Mouse (Mus musculus): ENCODE measurements around the gene Abcd1. TPM values are rescaled to one million over a fixed set of nuclear protein-coding genes. Genes with fewer than 3 reads are reported as not detected.
A peak's percentile ranks its signal among the peaks of the same experiment; 100 is the strongest.

The Abcd1 gene
- polyA plus RNA-seq, 1 experiment = 35.2 TPM

DNA sequence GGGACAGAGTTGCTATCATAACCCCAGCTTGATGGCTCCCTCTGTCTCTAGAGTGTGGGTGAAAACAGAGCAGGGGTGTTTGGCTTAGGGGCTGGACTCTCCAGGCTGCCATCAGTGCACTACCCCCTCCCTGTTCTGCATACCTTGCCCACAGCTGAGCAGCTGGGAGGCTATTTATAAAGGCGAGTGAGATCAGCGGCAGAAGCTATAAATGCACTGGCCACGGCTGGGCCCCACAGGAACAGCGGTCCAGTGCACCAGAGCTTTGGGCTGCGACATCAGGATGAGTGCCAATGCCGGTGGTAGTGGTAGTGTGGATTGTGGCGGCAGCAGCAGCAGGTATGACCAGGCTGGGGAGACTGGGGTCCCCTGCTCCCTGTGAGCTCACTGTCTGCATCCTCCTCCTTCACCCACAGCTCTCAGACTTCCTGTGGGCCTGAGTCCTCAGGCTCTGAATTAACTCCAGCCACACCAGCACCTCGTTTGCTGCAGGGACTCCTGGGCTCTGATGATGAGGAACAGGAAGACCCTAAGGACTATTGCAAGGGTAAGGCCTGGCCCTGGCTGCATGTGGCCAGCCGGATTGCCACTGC, 57.9 kb downstream of the Abcd1 start, which contains the start of gene Srpk3:
Gene Srpk3 (plus strand): TSS at position 238 of the 593 bp plus-strand sequence.
- TF ChIP-seq GATA1 (IDR thresholded peaks at IDR 0.05; ENCODE audit: borderline replicate concordance, low read length) (no peak), FLI1 (IDR thresholded peaks at IDR 0.05; ENCODE audit: low read length) (no peak)
- H3K4me1 ChIP-seq = peaks cover 19% of the 10 kb centered on the region
- H3K9me3 ChIP-seq = no peaks in the 10 kb centered on the region
- peaks cover 73% of the 10 kb centered on the region for H3K36me3 ChIP-seq (replicated peaks; ENCODE audit: low read length)
- peaks cover 33% of the 10 kb centered on the region for H3K27me3 ChIP-seq (replicated peaks)
- no peak within 1 kb of the TSS for H3K4me3 ChIP-seq (replicated peaks)

GRCm38 (mm10) chrX:73774802-73775483, 58.5 kb downstream of the Abcd1 start:
- peaks cover 31% of the 10 kb centered on the region for H3K27me3 ChIP-seq (replicated peaks)
- H3K36me3 ChIP-seq (replicated peaks; ENCODE audit: low read length) = peaks cover 74% of the 10 kb centered on the region
- H3K4me1 ChIP-seq = peaks cover 13% of the 10 kb centered on the region
- TF ChIP-seq FLI1 (IDR thresholded peaks at IDR 0.05; ENCODE audit: low read length) = no peak
- TF ChIP-seq GATA1 (IDR thresholded peaks at IDR 0.05; ENCODE audit: borderline replicate concordance, low read length) = no peak
- H3K9me3 ChIP-seq = no peaks in the 10 kb centered on the region
- no peak overlapping the region for H3K4me3 ChIP-seq (replicated peaks)

- no peak overlapping the region for H3K4me3 ChIP-seq (replicated peaks)
- TF ChIP-seq FLI1 (IDR thresholded peaks at IDR 0.05; ENCODE audit: low read length) (no peak), GATA1 (IDR thresholded peaks at IDR 0.05; ENCODE audit: borderline replicate concordance, low read length) (no peak)
- peaks cover 70% of the 10 kb centered on the region for H3K36me3 ChIP-seq (replicated peaks; ENCODE audit: low read length)
- peaks cover 20% of the 10 kb centered on the region for H3K4me1 ChIP-seq
- peaks cover 29% of the 10 kb centered on the region for H3K27me3 ChIP-seq (replicated peaks)
- peaks cover 8% of the 10 kb centered on the region; the same call in 1 of the 2 replicates for H3K9me3 ChIP-seq
These were observed 65.8 kb downstream of the Abcd1 start for GRCm38 (mm10) chrX:73782227-73782626.

DNA sequence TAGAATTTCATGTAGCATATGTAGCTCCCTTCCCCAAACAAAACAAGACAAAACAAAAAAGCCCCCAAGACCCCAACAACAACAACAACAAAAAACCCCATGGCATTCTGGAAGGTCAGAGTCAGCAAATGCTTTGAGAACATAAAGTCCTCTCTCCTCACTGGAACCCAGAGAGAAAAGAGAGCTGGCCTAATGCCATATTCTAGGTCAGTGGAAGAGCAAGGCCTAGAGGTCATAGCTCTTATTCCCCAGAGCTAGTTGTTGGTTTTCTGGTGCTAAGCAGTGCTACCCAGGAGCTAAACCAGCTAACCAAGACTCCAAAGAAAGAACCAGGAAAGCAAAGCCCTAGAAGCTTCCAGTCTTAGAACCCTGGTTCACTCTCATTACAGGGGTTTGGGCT, 69.3 kb downstream of the Abcd1 start:
- Histone ChIP-seq H3K4me1 (peaks cover 42% of the 10 kb centered on the region), H3K27me3 (replicated peaks) (peaks cover 33% of the 10 kb centered on the region), H3K9me3 (peaks cover 10% of the 10 kb centered on the region; the same call in 1 of the 2 replicates), H3K36me3 (replicated peaks; ENCODE audit: low read length) (peaks cover 58% of the 10 kb centered on the region), H3K4me3 (replicated peaks) (peak overlapping the region; percentile 93)
- TF ChIP-seq FLI1 (IDR thresholded peaks at IDR 0.05; ENCODE audit: low read length) (no peak), GATA1 (IDR thresholded peaks at IDR 0.05; ENCODE audit: borderline replicate concordance, low read length) (no peak)

DNA sequence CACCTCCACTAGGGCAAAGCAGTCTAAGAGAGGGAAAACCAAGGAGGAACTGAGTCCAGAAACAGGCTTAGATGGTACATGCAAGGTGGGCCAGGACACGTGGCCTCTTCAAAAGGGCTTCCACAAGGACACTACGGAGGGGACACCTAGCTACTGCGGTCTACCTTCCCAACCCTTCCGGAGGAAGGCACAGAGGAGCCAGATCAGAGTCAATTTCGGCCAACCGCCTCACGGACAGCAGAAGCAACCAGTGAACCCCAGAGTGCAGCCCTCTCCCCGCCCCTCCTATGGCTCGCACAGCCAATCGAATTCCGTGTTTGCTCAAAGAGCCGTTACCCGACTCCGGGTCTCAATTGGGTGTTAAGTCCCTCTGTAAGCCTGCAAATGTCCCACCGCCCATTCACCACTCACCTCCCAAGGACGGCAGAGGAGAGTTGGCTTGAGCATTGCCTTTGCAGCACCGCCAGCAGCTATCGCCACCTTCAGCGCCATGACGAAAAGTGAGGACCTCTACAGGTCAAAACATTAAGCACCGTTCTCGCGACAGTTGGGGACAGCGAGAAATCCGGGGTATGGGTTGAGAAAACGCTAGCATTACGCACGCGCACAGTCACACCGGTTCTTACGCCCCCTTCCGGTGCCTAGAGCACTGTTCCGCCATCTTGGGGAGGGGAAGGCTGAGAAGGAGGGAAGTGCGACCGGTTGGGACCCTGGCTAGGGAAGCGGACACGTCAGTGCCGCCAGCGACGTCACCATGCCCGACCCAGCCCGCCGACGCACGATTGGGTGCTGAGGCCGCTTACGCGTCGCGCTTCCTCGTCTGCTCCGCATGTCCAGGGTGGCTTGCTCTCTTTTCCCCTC, 70.2 kb downstream of the Abcd1 start, which contains the start of the genes Idh3g and Ssr4:
Gene Idh3g (minus strand): TSS at position 534 of the 861 bp plus-strand sequence.
Gene Ssr4 (plus strand): TSS at position 665 of the 861 bp plus-strand sequence.
- Histone ChIP-seq H3K4me1 (peaks cover 42% of the 10 kb centered on the region), H3K27me3 (replicated peaks) (peaks cover 30% of the 10 kb centered on the region), H3K36me3 (replicated peaks; ENCODE audit: low read length) (peaks cover 58% of the 10 kb centered on the region), H3K9me3 (peaks cover 10% of the 10 kb centered on the region; the same call in 1 of the 2 replicates), H3K4me3 (replicated peaks) (peak within 1 kb of the TSS; percentile 93)
- TF ChIP-seq FLI1 (IDR thresholded peaks at IDR 0.05; ENCODE audit: low read length) (no peak), GATA1 (IDR thresholded peaks at IDR 0.05; ENCODE audit: borderline replicate concordance, low read length) (no peak)

DNA sequence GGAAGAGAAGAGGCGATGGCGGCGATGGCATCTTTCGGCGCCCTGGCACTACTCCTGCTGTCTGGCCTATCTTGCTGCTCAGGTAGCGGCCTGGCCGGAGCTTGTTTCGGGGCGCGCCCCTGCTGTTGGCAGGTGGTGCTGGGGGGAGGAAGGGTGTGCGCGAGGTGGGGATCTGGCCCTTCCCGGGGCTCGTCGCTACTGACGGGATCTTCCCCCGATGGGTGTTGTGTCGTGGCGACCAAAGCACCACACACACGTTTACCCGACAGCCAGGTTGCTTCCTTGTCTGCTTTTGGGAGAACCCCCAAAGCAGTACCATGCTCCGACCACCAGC, 70.8 kb downstream of the Abcd1 start:
- peak overlapping the region; percentile 93 for H3K4me3 ChIP-seq (replicated peaks)
- peaks cover 42% of the 10 kb centered on the region for H3K4me1 ChIP-seq
- peaks cover 32% of the 10 kb centered on the region for H3K27me3 ChIP-seq (replicated peaks)
- peaks cover 57% of the 10 kb centered on the region for H3K36me3 ChIP-seq (replicated peaks; ENCODE audit: low read length)
- peaks cover 10% of the 10 kb centered on the region; the same call in 1 of the 2 replicates for H3K9me3 ChIP-seq
- TF ChIP-seq FLI1 (IDR thresholded peaks at IDR 0.05; ENCODE audit: low read length) = no peak
- no peak for TF ChIP-seq GATA1 (IDR thresholded peaks at IDR 0.05; ENCODE audit: borderline replicate concordance, low read length)

Other genes starting within 250 kb of the Abcd1 start
- gene Bgn, start 233.0 kb upstream of the Abcd1 start, polyA plus RNA-seq (2012; ENCODE audit: insufficient read depth, low replicate concordance) = not detected in 2 replicates
- 0.13 TPM in 1 of 2 replicates, not detected in the other for gene Atp2b3, start 213.5 kb upstream of the Abcd1 start, polyA plus RNA-seq (2012; ENCODE audit: insufficient read depth, low replicate concordance)
- gene Dusp9, start 77.2 kb upstream of the Abcd1 start, polyA plus RNA-seq (2012; ENCODE audit: insufficient read depth, low replicate concordance) = 0.57 and 1.4 TPM in 2 replicates
- not detected in 2 replicates for gene Pnck, start 56.5 kb upstream of the Abcd1 start, polyA plus RNA-seq (2012; ENCODE audit: insufficient read depth, low replicate concordance)
- gene Slc6a8, start 43.4 kb upstream of the Abcd1 start, polyA plus RNA-seq (2012; ENCODE audit: insufficient read depth, low replicate concordance) = 0.78 and 3.9 TPM in 2 replicates
- 18.5 and 52.2 TPM in 2 replicates for gene Bcap31, start 422 bp upstream of the Abcd1 start, polyA plus RNA-seq (2012; ENCODE audit: insufficient read depth, low replicate concordance)
- 1.2 and 3.1 TPM in 2 replicates for gene Plxnb3, start 40.5 kb downstream of the Abcd1 start, polyA plus RNA-seq (2012; ENCODE audit: insufficient read depth, low replicate concordance)
- gene Srpk3, start 57.8 kb downstream of the Abcd1 start, polyA plus RNA-seq (2012; ENCODE audit: insufficient read depth, low replicate concordance) = 0.45 and 4.0 TPM in 2 replicates
- 4.7 and 20.7 TPM in 2 replicates for gene Idh3g, start 70.3 kb downstream of the Abcd1 start, polyA plus RNA-seq (2012; ENCODE audit: insufficient read depth, low replicate concordance)
- gene Ssr4, start 70.4 kb downstream of the Abcd1 start, polyA plus RNA-seq (2012; ENCODE audit: insufficient read depth, low replicate concordance) = 53.1 and 60.4 TPM in 2 replicates
- gene Pdzd4, start 108.4 kb downstream of the Abcd1 start, polyA plus RNA-seq (2012; ENCODE audit: insufficient read depth, low replicate concordance) = not detected in 2 replicates
- gene Avpr2, start 175.5 kb downstream of the Abcd1 start, polyA plus RNA-seq (2012; ENCODE audit: insufficient read depth, low replicate concordance) = not detected in 2 replicates
- gene L1cam, start 179.5 kb downstream of the Abcd1 start, polyA plus RNA-seq (2012; ENCODE audit: insufficient read depth, low replicate concordance) = 0.96 TPM in 1 of 2 replicates, not detected in the other
- 6.6 and 13.3 TPM in 2 replicates for gene Arhgap4, start 205.3 kb downstream of the Abcd1 start, polyA plus RNA-seq (2012; ENCODE audit: insufficient read depth, low replicate concordance)
- gene Naa10, start 205.3 kb downstream of the Abcd1 start, polyA plus RNA-seq (2012; ENCODE audit: insufficient read depth, low replicate concordance) = 58.9 and 174 TPM in 2 replicates
- gene Renbp, start 214.3 kb downstream of the Abcd1 start, polyA plus RNA-seq (2012; ENCODE audit: insufficient read depth, low replicate concordance) = 31.2 and 114 TPM in 2 replicates
- gene Hcfc1, start 249.8 kb downstream of the Abcd1 start, polyA plus RNA-seq (2012; ENCODE audit: insufficient read depth, low replicate concordance) = 58.4 and 162 TPM in 2 replicates